Mouse (Mus musculus) kidney, adult 10 weeks (tissue): Measurements from ENCODE around the gene Inafm1. TPM values are rescaled to one million over a fixed set of nuclear protein-coding genes. Genes with fewer than 3 reads are reported as not detected.

Experiments used
- polyA plus RNA-seq: library from polyadenylated mRNA; stranded (reverse); fragments of 350-450 nt; fragmentation: Illumina TruSeq; extraction: RNeasy Lipid Tissue Mini Kit (QIAGEN cat#74804); gene quantifications from one replicate; pipeline ENCODE4 v1.2.3, GENCODE M21; 2014; ENCODE audit warnings: low read depth, low replicate concordance

The Inafm1 gene
- 0.93 TPM for polyA plus RNA-seq

GRCm38 (mm10) chr7:16273081-16273765 is at the start of gene Inafm1:
Gene Inafm1 (minus strand): TSS chr7:16273617.

GRCm38 (mm10) chr7:16308093-16308492 is 34.7 kb upstream of the Inafm1 start, which contains the start of gene Bbc3:
Gene Bbc3 (plus strand): TSS chr7:16308393.

DNA sequence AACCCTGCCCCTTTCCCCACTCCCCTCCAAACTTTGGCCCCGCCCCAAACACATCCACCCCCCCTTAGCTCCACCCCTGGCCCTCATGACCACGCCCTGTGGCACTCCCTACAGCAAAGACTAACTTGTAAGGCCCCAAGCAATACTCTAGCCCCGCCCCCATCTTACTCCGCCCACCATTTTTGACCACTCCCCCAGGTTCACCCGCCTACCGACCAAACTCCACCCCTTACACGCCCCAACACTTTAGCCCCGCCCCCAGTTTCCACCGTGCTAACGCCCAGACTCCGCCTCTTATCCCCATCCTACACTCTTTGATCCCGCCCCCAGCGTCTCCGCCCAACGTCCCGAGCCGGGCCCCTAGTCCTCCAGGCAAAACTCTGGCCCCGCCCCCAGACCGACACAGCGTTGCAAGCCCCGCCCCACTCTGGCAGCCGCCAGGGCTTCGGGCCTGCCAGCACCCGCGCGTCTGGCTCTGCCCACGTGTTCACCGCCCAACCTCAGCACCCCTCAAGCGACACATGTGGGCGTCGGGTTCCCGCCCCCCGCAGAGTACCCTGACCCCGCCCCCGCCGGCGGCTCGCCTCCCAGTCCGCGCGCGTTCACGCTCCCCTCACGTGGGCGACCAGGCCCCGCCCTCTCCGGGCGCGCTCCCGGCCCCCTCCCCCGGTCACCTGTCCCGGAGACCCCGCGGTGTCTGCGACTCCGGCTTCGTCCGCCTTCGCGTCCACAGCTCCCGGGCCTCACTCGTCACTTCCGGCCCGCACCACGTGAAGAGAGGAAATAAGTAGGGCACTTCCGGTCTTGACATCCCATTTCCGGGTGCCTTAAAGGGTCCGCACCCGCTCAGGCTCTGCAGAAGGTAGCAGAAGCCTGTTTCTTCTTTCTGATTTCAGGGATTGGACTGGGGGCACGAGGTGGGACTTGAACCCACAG is 12.9 kb upstream of the Inafm1 start, which contains the start of gene Ccdc9:
Gene Ccdc9, minus strand, starts transcription at position 770 of the 936 bp plus-strand sequence.

DNA sequence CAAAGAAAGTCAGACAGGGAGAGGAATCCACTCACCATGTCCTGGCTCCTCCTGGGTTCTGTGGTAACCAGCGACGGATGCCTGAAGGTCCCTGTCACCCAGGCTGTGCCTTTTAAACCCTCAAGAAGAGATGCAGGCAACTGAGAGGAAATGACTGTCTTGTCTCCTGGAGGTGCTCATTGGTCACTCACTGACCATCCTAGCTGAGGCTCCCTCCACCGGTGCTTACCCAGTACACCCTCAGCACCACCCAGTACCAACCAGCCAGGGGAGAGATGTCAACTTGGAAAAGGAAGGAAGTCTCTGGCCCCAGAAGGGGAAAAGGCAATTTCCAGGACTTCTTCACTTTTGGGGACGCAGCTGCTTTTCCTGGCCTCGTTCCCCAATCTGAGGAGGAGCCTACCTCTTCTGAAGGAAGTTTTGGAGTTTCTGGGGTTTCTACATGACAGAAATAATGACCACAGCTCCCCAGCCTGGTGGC is 14.3 kb downstream of the Inafm1 start, which contains the start of gene C5ar1:
Gene C5ar1, minus strand, starts transcription at position 431 of the 481 bp plus-strand sequence.

GRCm38 (mm10) chr7:16244067-16244466 is 29.4 kb downstream of the Inafm1 start, which contains the start of gene C5ar2:
Gene C5ar2 (minus strand): TSS chr7:16244154.

Other genes starting within 250 kb of the Inafm1 start
- 0.28 TPM for gene Bicra, start 225.7 kb downstream of the Inafm1 start, polyA plus RNA-seq
- not detected for gene Zfp541, start 211.8 kb downstream of the Inafm1 start, polyA plus RNA-seq
- gene Napa, start 175.2 kb downstream of the Inafm1 start, polyA plus RNA-seq = 19.9 TPM
- gene Kptn, start 153.7 kb downstream of the Inafm1 start, polyA plus RNA-seq = 3.5 TPM
- 0.08 TPM for gene Slc8a2, start 143.8 kb downstream of the Inafm1 start, polyA plus RNA-seq
- gene Meis3, start 98.5 kb downstream of the Inafm1 start, polyA plus RNA-seq = not detected
- 0.24 TPM for gene Dhx34, start 51.6 kb downstream of the Inafm1 start, polyA plus RNA-seq
- gene C5ar2, start 29.5 kb downstream of the Inafm1 start, polyA plus RNA-seq = 0.12 TPM
- gene C5ar1, start 14.1 kb downstream of the Inafm1 start, polyA plus RNA-seq = 0.57 TPM
- 10.5 TPM for gene Ccdc9, start 13.2 kb upstream of the Inafm1 start, polyA plus RNA-seq
- not detected for gene Bbc3, start 34.8 kb upstream of the Inafm1 start, polyA plus RNA-seq
- gene Sae1, start 114.2 kb upstream of the Inafm1 start, polyA plus RNA-seq = 46.2 TPM
- 3.0 TPM for gene Zc3h4, start 127.3 kb upstream of the Inafm1 start, polyA plus RNA-seq
- gene Tmem160, start 179.2 kb upstream of the Inafm1 start, polyA plus RNA-seq = not detected
- gene Npas1, start 204.1 kb upstream of the Inafm1 start, polyA plus RNA-seq = not detected